12 mouse cellular contexts compared by ENCODE assay signal in genomic region chr19:45615415-45616213, GRCm38 (mm10). TPM values are rescaled to one million over a fixed set of nuclear protein-coding genes. Genes with fewer than 3 reads are reported as not detected.
DNase-seq lines count a peak whose midpoint lies in the region; ATAC-seq lines count a peak whose summit lies in the region.
"Had no signal": no experiment of that assay in that cellular context is flagged by ENCODE, and none has a peak within 500 bp of the region (broad histone marks: within the 10 kb centered on the region; RNA-seq: fewer than 3 reads in every experiment).

No protein-coding gene starts in this region.

- WGBS in liver, embryonic 13.5 days (ENCODE audit: insufficient replicate concordance), result 76% methylated on average over 12 of the region's 12 CpGs
- 64% methylated on average over 12 of the region's 12 CpGs for WGBS in stomach, embryonic 15.5 days

- no peaks in the 10 kb centered on the region for H3K27me3 ChIP-seq in megakaryocyte, embryonic 14.5 days (replicated peaks)
- H3K27me3 ChIP-seq in liver, embryonic 13.5 days, result no peaks in the 10 kb centered on the region
- H3K27me3 ChIP-seq in stomach, embryonic 15.5 days (replicated peaks), result no peaks in the 10 kb centered on the region
- H3K27me3 ChIP-seq: Patski had no signal

- peak; percentile 23; the same call in 1 of the 2 replicates for ATAC-seq in frontal cortex, adult (ENCODE audit: low TSS enrichment)
- ATAC-seq in megakaryocyte, adult 5-6 weeks (ENCODE audit: poor library complexity, severe bottlenecking), result no peak
- ATAC-seq in liver, embryonic 13.5 days (ENCODE audit: low read depth), result peak; percentile 80
- peak; percentile 43 for ATAC-seq in stomach, embryonic 15.5 days (ENCODE audit: insufficient read depth, low FRiP score, low read depth)
- no peak for ATAC-seq in inflammation-experienced regulatory T-cells, adult 6 months
- ATAC-seq: Patski had no signal

- H3K4me2 ChIP-seq in liver, embryonic 13.5 days, result no peak overlapping the region
- H3K4me2 ChIP-seq in stomach, embryonic 15.5 days, result no peak overlapping the region
- H3K4me2 ChIP-seq: lung, embryonic 14.5 days had no signal

- no peak overlapping the region for H3K27ac ChIP-seq in liver, embryonic 13.5 days
- H3K27ac ChIP-seq in stomach, embryonic 15.5 days, result peak overlapping the region; percentile 9; the same call in 1 of the 2 replicates

- peaks cover 38% of the 10 kb centered on the region for H3K36me3 ChIP-seq in megakaryocyte, embryonic 14.5 days (replicated peaks; ENCODE audit: low read length)
- no peaks in the 10 kb centered on the region for H3K36me3 ChIP-seq in liver, embryonic 13.5 days
- no peaks in the 10 kb centered on the region for H3K36me3 ChIP-seq in stomach, embryonic 15.5 days

- DNase-seq in frontal cortex, postnatal 14 days (ENCODE audit: low spot score in 2 of 2), result no peak
- DNase-seq in liver, embryonic 13.5 days, result no peak
- DNase-seq in cerebellum, adult 11 months, result no peak
- DNase-seq: gastrocnemius, postnatal 10 days; kidney, adult 11 months; lung, embryonic 14.5 days had no signal

- H3K4me1 ChIP-seq in megakaryocyte, embryonic 14.5 days, result peaks cover 15% of the 10 kb centered on the region
- peaks cover 27% of the 10 kb centered on the region for H3K4me1 ChIP-seq in liver, embryonic 13.5 days (replicated peaks)
- H3K4me1 ChIP-seq in stomach, embryonic 15.5 days, result 0 out of 2 replicates have a peak, but pooled peaks cover 13% of the 10 kb centered on the region

- H3K9me3 ChIP-seq in megakaryocyte, embryonic 14.5 days, result no peaks in the 10 kb centered on the region
- no peaks in the 10 kb centered on the region for H3K9me3 ChIP-seq in liver, embryonic 13.5 days (replicated peaks)
- no peaks in the 10 kb centered on the region for H3K9me3 ChIP-seq in stomach, embryonic 15.5 days

- H3K9ac ChIP-seq in liver, embryonic 13.5 days, result peak overlapping the region; percentile 34; the same call in 1 of the 2 replicates
- no peak overlapping the region for H3K9ac ChIP-seq in stomach, embryonic 15.5 days
- H3K9ac ChIP-seq: lung, embryonic 14.5 days had no signal

- H3K4me3 ChIP-seq in megakaryocyte, embryonic 14.5 days (replicated peaks), result peak overlapping the region; percentile 7
- no peak overlapping the region for H3K4me3 ChIP-seq in liver, embryonic 13.5 days (replicated peaks)
- H3K4me3 ChIP-seq in stomach, embryonic 15.5 days (replicated peaks), result no peak overlapping the region

RNA-seq across cellular contexts. Expression of gene Fbxw4, which starts 44.5 kb away (rescaled TPM):
- polyA plus RNA-seq in megakaryocyte, embryonic 14.5 days (2012; ENCODE audit: insufficient read depth, low replicate concordance), result 14.3 and 29.0 TPM in 2 replicates
- 40.2 and 41.0 TPM in 2 replicates for total RNA-seq in megakaryocyte, adult 5-6 weeks (2015)
- total RNA-seq in megakaryocyte, adult 5-6 weeks (2017), result 58.0 and 58.1 TPM in 2 replicates
- 1.9 and 2.3 TPM in 2 replicates for polyA plus RNA-seq in liver, embryonic 13.5 days (2015; fragmentation: Nextera tagmentation; extraction: Ambion mirVana)
- 3.7 and 4.4 TPM in 2 replicates for polyA plus RNA-seq in stomach, embryonic 15.5 days (2015; fragmentation: Nextera tagmentation; extraction: Ambion mirVana)
- polyA plus RNA-seq in inflammation-experienced regulatory T-cells, adult 6 months (2017; shearing (Covaris generic)), result 10 to 100 TPM in 2 of 3 experiments, 1 to 10 TPM in 1; 6.0 to 14.9 (median 14.4) TPM

RNA-seq across cellular contexts. Expression of gene Gm17018, which starts 55.2 kb away (rescaled TPM):
- polyA plus RNA-seq in megakaryocyte, embryonic 14.5 days (2012; ENCODE audit: insufficient read depth, low replicate concordance), result 32.0 and 59.1 TPM in 2 replicates
- 22.6 and 23.8 TPM in 2 replicates for total RNA-seq in megakaryocyte, adult 5-6 weeks (2015)
- 13.5 and 15.3 TPM in 2 replicates for total RNA-seq in megakaryocyte, adult 5-6 weeks (2017)
- polyA plus RNA-seq in liver, embryonic 13.5 days (2015; fragmentation: Nextera tagmentation; extraction: Ambion mirVana), result 19.9 and 21.5 TPM in 2 replicates
- polyA plus RNA-seq in stomach, embryonic 15.5 days (2015; fragmentation: Nextera tagmentation; extraction: Ambion mirVana), result 37.5 and 43.2 TPM in 2 replicates
- polyA plus RNA-seq in inflammation-experienced regulatory T-cells, adult 6 months (2017; shearing (Covaris generic)), result 10 to 100 TPM; 58.9 to 75.9 (median 69.8) TPM

RNA-seq across cellular contexts. Expression of gene Poll, which starts 55.3 kb away (rescaled TPM):
- polyA plus RNA-seq in megakaryocyte, embryonic 14.5 days (2012; ENCODE audit: insufficient read depth, low replicate concordance), result 7.5 and 15.4 TPM in 2 replicates
- 3.2 and 3.7 TPM in 2 replicates for total RNA-seq in megakaryocyte, adult 5-6 weeks (2015)
- total RNA-seq in megakaryocyte, adult 5-6 weeks (2017), result 6.7 and 7.4 TPM in 2 replicates
- 6.7 and 7.1 TPM in 2 replicates for polyA plus RNA-seq in liver, embryonic 13.5 days (2015; fragmentation: Nextera tagmentation; extraction: Ambion mirVana)
- polyA plus RNA-seq in stomach, embryonic 15.5 days (2015; fragmentation: Nextera tagmentation; extraction: Ambion mirVana), result 12.5 and 12.8 TPM in 2 replicates
- 10 to 100 TPM; 24.9 to 27.6 (median 25.5) TPM for polyA plus RNA-seq in inflammation-experienced regulatory T-cells, adult 6 months (2017; shearing (Covaris generic))

Comparison
In these comparisons a context has a peak if more than half of its experiments do, and no peak if none do; other contexts are left out.
1. ATAC-seq: peak in frontal cortex, adult (single experiment), liver, embryonic 13.5 days (single experiment) and stomach, embryonic 15.5 days (single experiment); none in megakaryocyte, adult 5-6 weeks (single experiment) and inflammation-experienced regulatory T-cells, adult 6 months (single experiment).